Mouse (Mus musculus) liver, embryonic 15.5 days (tissue): ENCODE measurements around the gene Klk1b4. TPM values are rescaled to one million over a fixed set of nuclear protein-coding genes. Genes with fewer than 3 reads are reported as not detected.
"Not testable (repeated sequence)": the region's sequence is repeated elsewhere in the genome, so short reads cannot be mapped to it uniquely, and the experiment has no call there.

Source experiments
- ATAC-seq: fragments of 200-750 bp; cut with Nextera tagmentation; 2 replicates; pipeline ENCODE4 v1.8.0; 2017; ENCODE audit warnings: moderate number of reproducible peaks, mild to moderate bottlenecking, moderate library complexity; ENCODE audit not compliant: insufficient read depth
- H3K27ac ChIP-seq: fragments of 300-500 bp; sonication (generic); replicated peaks from 2 replicates; pipeline ENCODE4 v1.5.1; 2015; ENCODE audit warnings: mild to moderate bottlenecking, inconsistent platforms
- H3K27me3 ChIP-seq: fragments of 300-500 bp; sonication (generic); 2 replicates; pipeline ENCODE4 v1.6.1; 2015; ENCODE audit warnings: mild to moderate bottlenecking, inconsistent platforms
- H3K36me3 ChIP-seq: fragments of 300-500 bp; sonication (generic); replicated peaks from 2 replicates; pipeline ENCODE4 v1.6.1; 2015; ENCODE audit warnings: moderate library complexity, mild to moderate bottlenecking, inconsistent platforms
- H3K4me1 ChIP-seq: fragments of 300-500 bp; sonication (generic); replicated peaks from 2 replicates; pipeline ENCODE4 v1.6.1; 2015; ENCODE audit warnings: inconsistent platforms
- H3K4me2 ChIP-seq: fragments of 300-500 bp; sonication (generic); 2 replicates; pipeline ENCODE4 v1.6.1; 2015; ENCODE audit warnings: moderate library complexity, mild to moderate bottlenecking, inconsistent platforms
- H3K4me3 ChIP-seq: fragments of 300-500 bp; sonication (generic); replicated peaks from 2 replicates; pipeline ENCODE4 v1.5.1; 2015; ENCODE audit warnings: mild to moderate bottlenecking, inconsistent platforms
- H3K9ac ChIP-seq: fragments of 300-500 bp; sonication (generic); 2 replicates; pipeline ENCODE4 v1.6.1; 2015; ENCODE audit warnings: moderate library complexity, mild to moderate bottlenecking, inconsistent platforms
- H3K9me3 ChIP-seq: fragments of 300-500 bp; sonication (generic); replicated peaks from 2 replicates; pipeline ENCODE4 v1.6.1; 2016; ENCODE audit warnings: inconsistent platforms
- WGBS: fragments of 180-500 bp; shearing (Covaris S2); methylation state at CpG from one replicate; pipeline ENCODE4 v1.1.7; 2015; ENCODE audit warnings: mixed read lengths; ENCODE audit not compliant: insufficient replicate concordance; 5-methylcytosine and 5-hydroxymethylcytosine counted together
- polyA plus RNA-seq: library from polyadenylated mRNA; unstranded; fragments of >200 nt; fragmentation: Nextera tagmentation; extraction: Ambion mirVana; gene quantifications from 2 replicates; pipeline ENCODE4 v1.2.1, GENCODE M21; 2015

Gene Klk1b4
- polyA plus RNA-seq, 1 experiment from 2014 or later = not detected

- 23% methylated on average over 2 of the region's 2 CpGs for WGBS
- H3K9ac ChIP-seq = no peak overlapping the region
- no peak overlapping the region for H3K4me2 ChIP-seq
- H3K4me3 ChIP-seq = no peak overlapping the region
- no peaks in the 10 kb centered on the region for H3K9me3 ChIP-seq
- H3K36me3 ChIP-seq = no peaks in the 10 kb centered on the region
- no peak overlapping the region for H3K27ac ChIP-seq
- no peak for ATAC-seq
- peaks cover 2% of the 10 kb centered on the region; the same call in 1 of the 2 replicates for H3K4me1 ChIP-seq
- H3K27me3 ChIP-seq = no peaks in the 10 kb centered on the region
These were observed 32.7 kb downstream of the Klk1b4 start for GRCm38 (mm10) chr7:44239913-44240312.

- Histone ChIP-seq H3K4me3 (no peak overlapping the region), H3K4me2 (no peak overlapping the region), H3K4me1 (peaks cover 10% of the 10 kb centered on the region), H3K36me3 (no peaks in the 10 kb centered on the region), H3K9ac (no peak overlapping the region), H3K27ac (no peak overlapping the region), H3K27me3 (no peaks in the 10 kb centered on the region), H3K9me3 (no peaks in the 10 kb centered on the region)
- 28% methylated on average over 1 of the region's 1 CpGs for WGBS
- peak; percentile 51; the same call in 1 of the 2 replicates for ATAC-seq
These were observed 33.5 kb downstream of the Klk1b4 start for GRCm38 (mm10) chr7:44240712-44241111.

- H3K4me1 ChIP-seq = peaks cover 15% of the 10 kb centered on the region
- WGBS = 54% methylated on average over 2 of the region's 2 CpGs
- H3K4me2 ChIP-seq = no peak overlapping the region
- no peak overlapping the region for H3K27ac ChIP-seq
- H3K9ac ChIP-seq = no peak overlapping the region
- no peaks in the 10 kb centered on the region for H3K27me3 ChIP-seq
- no peaks in the 10 kb centered on the region for H3K36me3 ChIP-seq
- H3K9me3 ChIP-seq = no peaks in the 10 kb centered on the region
- ATAC-seq = no peak
- no peak overlapping the region for H3K4me3 ChIP-seq
These were observed 33.9 kb downstream of the Klk1b4 start for GRCm38 (mm10) chr7:44241163-44241562.

- H3K27ac ChIP-seq = no peak overlapping the region
- H3K9me3 ChIP-seq = no peaks in the 10 kb centered on the region
- 42% methylated on average over 1 of the region's 1 CpGs for WGBS
- no peaks in the 10 kb centered on the region for H3K27me3 ChIP-seq
- peaks cover 36% of the 10 kb centered on the region for H3K4me1 ChIP-seq
- no peak overlapping the region for H3K9ac ChIP-seq
- H3K4me2 ChIP-seq = no peak overlapping the region
- no peak overlapping the region for H3K4me3 ChIP-seq
- H3K36me3 ChIP-seq = peaks cover 12% of the 10 kb centered on the region
- no peak for ATAC-seq
These were observed 36.8 kb downstream of the Klk1b4 start for GRCm38 (mm10) chr7:44244080-44244479.

GRCm38 (mm10) chr7:44246055-44246983 is 39.1 kb downstream of the Klk1b4 start, which contains the start of the genes 1700028J19Rik and 2410002F23Rik:
Gene 1700028J19Rik, minus strand, starts transcription at chr7:44246695.
Gene 2410002F23Rik, plus strand, starts transcription at chr7:44246722.
- Histone ChIP-seq H3K4me2 (peak within 1 kb of the TSS; percentile 91), H3K27me3 (no peaks in the 10 kb centered on the region), H3K4me1 (peaks cover 38% of the 10 kb centered on the region), H3K9ac (peak within 1 kb of the TSS; percentile 88), H3K9me3 (no peaks in the 10 kb centered on the region), H3K36me3 (peaks cover 35% of the 10 kb centered on the region), H3K4me3 (peak within 1 kb of the TSS; percentile 95), H3K27ac (peak within 1 kb of the TSS; percentile 89)
- under 1% methylated on average over 62 of the region's 62 CpGs for WGBS
- ATAC-seq = peak; percentile 89

- peak overlapping the region; percentile 91 for H3K4me2 ChIP-seq
- H3K27me3 ChIP-seq = no peaks in the 10 kb centered on the region
- under 1% methylated on average over 23 of the region's 23 CpGs for WGBS
- H3K4me1 ChIP-seq = peaks cover 38% of the 10 kb centered on the region
- H3K4me3 ChIP-seq = peak overlapping the region; percentile 95
- H3K9me3 ChIP-seq = no peaks in the 10 kb centered on the region
- peak overlapping the region; percentile 89 for H3K27ac ChIP-seq
- H3K9ac ChIP-seq = peak overlapping the region; percentile 88
- peaks cover 38% of the 10 kb centered on the region for H3K36me3 ChIP-seq
- ATAC-seq = peak; percentile 13; the same call in 1 of the 2 replicates
These were observed 39.8 kb downstream of the Klk1b4 start for GRCm38 (mm10) chr7:44246984-44247470.

GRCm38 (mm10) chr7:44247971-44248370 is 40.7 kb downstream of the Klk1b4 start:
- 73% methylated on average over 2 of the region's 2 CpGs for WGBS
- no peak for ATAC-seq
- Histone ChIP-seq H3K27me3 (no peaks in the 10 kb centered on the region), H3K9ac (peak overlapping the region; percentile 39; the same call in 1 of the 2 replicates), H3K4me1 (peaks cover 38% of the 10 kb centered on the region), H3K36me3 (peaks cover 47% of the 10 kb centered on the region), H3K4me3 (peak overlapping the region; percentile 95), H3K27ac (no peak overlapping the region), H3K9me3 (no peaks in the 10 kb centered on the region), H3K4me2 (peak overlapping the region; percentile 91)

GRCm38 (mm10) chr7:44249248-44249647 is 42.0 kb downstream of the Klk1b4 start:
- no peak overlapping the region for H3K4me2 ChIP-seq
- H3K36me3 ChIP-seq = peaks cover 51% of the 10 kb centered on the region
- no peak for ATAC-seq
- no peaks in the 10 kb centered on the region for H3K27me3 ChIP-seq
- no peak overlapping the region for H3K9ac ChIP-seq
- 79% methylated on average over 4 of the region's 4 CpGs for WGBS
- no peak overlapping the region for H3K4me3 ChIP-seq
- H3K27ac ChIP-seq = no peak overlapping the region
- no peaks in the 10 kb centered on the region for H3K9me3 ChIP-seq
- peaks cover 38% of the 10 kb centered on the region for H3K4me1 ChIP-seq

GRCm38 (mm10) chr7:44250732-44251275 is 43.6 kb downstream of the Klk1b4 start:
- H3K4me2 ChIP-seq, H3K9me3 ChIP-seq, ATAC-seq, H3K27me3 ChIP-seq, H3K4me3 ChIP-seq, H3K27ac ChIP-seq, H3K9ac ChIP-seq: not testable (repeated sequence)
- Histone ChIP-seq H3K36me3 (peaks cover 51% of the 10 kb centered on the region), H3K4me1 (peaks cover 28% of the 10 kb centered on the region)
- 77% methylated on average over 17 of the region's 17 CpGs for WGBS

GRCm38 (mm10) chr7:44253023-44253616 is 45.9 kb downstream of the Klk1b4 start:
- WGBS = 59% methylated on average over 15 of the region's 15 CpGs
- no peak for ATAC-seq
- Histone ChIP-seq H3K4me2 (no peak overlapping the region), H3K4me1 (peaks cover 10% of the 10 kb centered on the region), H3K4me3 (no peak overlapping the region), H3K36me3 (peaks cover 48% of the 10 kb centered on the region), H3K9ac (no peak overlapping the region), H3K27ac (no peak overlapping the region), H3K27me3 (no peaks in the 10 kb centered on the region), H3K9me3 (no peaks in the 10 kb centered on the region)

- no peak overlapping the region for H3K27ac ChIP-seq
- no peak overlapping the region for H3K4me3 ChIP-seq
- no peak overlapping the region for H3K4me2 ChIP-seq
- ATAC-seq = no peak
- H3K27me3 ChIP-seq = no peaks in the 10 kb centered on the region
- H3K36me3 ChIP-seq = peaks cover 30% of the 10 kb centered on the region
- no peaks in the 10 kb centered on the region for H3K9me3 ChIP-seq
- H3K9ac ChIP-seq = no peak overlapping the region
- no peaks in the 10 kb centered on the region for H3K4me1 ChIP-seq
- WGBS = 63% methylated on average over 6 of the region's 6 CpGs
These were observed 47.7 kb downstream of the Klk1b4 start for GRCm38 (mm10) chr7:44254930-44255329.
